Mouse (Mus musculus) right cerebral cortex, postnatal 25 days (tissue): ENCODE results near the gene Ugt1a1.

Experiments
- DNase-seq: peaks from one replicate; pipeline ENCODE4 v3.0.0; 2022

Gene Ugt1a1

DNA sequence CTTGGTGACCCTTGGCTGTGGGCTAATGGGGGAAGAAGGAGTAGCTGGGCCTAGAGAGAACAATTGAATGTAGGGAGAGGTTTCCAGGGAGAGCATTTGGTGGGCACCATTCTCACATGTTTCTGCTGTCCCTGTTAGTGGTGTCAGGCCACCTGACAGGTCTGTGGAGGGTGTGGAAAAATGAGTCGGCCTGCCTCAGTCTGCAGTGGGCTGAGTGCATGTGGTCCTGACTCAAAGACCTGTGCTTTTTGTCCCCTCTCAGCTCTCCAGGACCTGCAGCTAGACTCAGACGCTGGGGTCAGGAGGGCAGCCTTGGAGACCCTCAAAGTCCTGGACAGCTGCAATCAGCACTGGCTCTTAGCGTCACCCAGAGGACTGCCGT, 47.9 kb downstream of the Ugt1a1 start:
- DNase-seq: no peak

DNA sequence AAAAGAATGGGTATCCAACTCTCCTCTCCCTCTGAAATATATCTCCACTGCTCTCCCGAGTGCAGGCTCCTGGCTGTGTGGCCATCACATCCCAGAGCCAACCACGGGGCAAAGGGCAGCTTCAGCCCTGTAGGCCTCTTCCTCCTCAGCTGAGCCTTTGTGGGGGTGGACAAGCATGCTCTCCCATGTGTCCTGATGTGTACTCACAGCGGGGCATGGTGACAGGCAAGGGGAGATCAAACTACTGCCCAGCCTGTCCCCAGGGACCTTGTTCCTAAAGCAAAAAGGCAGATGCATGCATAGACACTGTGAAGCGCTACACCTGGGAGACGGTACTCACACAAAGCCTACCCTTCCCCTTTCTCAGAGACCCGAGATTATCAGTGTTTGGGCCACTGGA, 48.4 kb downstream of the Ugt1a1 start:
- DNase-seq: no peak

DNA sequence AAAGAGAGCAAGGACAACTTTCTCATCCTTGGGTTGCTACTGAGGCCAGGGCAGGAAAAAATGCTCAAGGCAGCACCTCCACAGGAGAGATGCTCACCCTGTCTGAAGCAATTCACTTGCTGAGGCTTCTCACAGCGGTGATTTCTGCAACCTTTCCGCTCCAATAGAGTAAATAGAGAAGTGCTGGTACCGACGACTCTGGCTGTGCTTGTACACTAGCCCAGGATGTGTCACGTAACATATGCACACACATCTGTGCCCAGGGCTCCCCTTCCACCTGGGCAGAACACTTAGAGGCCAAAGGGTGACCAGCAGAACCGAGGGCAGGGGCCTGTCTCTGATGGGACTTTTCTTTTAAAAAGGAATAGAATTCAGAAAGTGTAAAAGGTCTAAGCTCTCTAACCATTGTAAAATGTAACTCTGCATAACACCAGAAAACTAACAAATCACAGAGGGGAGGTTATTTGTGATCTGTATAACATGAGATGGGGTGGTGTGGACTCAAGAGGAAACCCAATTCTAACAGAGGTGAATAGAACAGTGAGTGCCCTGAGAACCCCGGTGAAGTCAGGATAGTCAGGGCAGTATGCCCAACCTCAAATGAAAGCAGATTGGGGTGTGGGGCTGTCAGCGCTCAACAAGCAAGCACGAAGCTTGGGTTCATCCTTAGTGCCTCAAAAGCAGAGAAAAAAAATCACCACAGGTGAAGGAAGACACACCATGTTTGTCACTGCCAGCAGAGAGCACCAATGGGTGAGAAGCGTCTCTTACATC, 49.0 kb downstream of the Ugt1a1 start:
- no peak for DNase-seq

DNA sequence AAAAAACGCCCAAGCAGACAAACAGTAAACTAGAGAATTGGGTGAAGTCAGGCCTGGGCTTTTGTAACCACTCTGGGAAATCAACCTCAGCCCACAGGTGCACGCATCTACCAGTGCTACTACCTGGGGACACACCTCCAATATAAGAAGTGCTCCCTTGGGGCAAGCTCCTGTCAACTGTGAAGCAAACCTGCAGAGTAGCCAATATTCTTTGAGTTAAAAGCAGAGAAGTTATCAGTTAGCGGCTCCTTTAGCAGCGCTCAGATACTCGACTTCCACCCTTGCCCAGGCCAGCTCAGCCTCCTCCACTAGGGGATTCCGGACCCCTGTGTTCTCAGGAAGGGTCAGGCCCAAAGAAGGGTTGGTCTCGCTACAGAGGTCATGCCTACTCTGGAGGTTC, 49.9 kb downstream of the Ugt1a1 start:
- DNase-seq: no peak

DNA sequence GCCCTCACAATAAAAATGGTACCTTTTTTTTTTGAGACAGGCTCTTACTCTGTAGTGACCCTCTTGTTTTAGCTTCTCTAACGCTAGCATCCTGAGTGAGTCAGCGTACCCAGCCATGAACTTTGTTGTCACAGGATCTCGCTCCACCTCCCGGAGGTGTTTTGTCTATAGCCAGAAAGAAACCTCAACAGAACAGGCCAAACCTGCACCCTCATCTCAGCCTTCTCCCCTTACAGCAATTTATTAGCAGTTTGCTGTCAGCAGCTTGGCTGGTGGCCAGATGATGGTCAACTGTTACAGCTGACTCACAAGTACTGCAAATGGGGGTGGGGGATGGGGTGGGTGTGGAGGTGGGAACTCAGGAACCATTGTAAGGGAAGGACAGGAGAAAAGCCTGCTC, 50.5 kb downstream of the Ugt1a1 start:
- no peak for DNase-seq

DNA sequence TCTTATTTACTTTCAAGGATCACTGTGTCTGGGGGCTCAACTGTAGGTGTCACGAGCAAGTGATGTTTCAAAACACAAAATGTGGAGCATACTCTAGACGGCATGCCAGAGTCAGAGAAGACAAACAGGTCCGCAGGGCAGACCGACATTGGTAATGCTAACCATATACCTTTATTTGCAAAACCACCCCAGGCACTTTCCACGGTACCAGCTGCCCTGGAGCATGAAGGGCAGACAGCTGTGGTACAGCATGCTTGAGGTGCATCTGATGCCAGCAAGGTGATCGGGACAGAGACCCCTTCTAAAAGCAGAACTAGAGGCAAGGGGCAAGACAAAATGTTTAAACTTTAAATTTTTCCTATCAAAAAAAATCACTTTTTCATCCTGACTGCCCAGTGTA, 51.2 kb downstream of the Ugt1a1 start:
- DNase-seq: no peak

DNA sequence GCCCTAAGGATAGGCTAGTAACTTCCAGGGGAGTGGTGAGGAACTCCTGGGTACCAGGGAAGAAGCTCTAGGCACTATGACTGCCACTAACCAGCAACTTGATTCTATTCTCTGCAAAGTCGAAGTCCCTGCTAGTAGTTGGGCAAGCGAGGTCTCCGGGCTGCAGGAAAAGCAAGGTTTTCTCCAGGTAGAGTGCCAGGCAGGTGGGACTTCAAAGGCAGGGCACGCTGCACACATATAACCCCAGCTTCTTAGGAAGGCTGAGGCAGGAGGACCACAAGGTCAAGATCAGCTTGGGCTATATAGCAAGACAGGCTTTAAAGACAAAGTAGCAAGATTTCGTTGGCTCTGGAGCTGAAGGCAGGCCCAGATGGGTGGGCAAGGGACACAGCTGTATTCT, 52.0 kb downstream of the Ugt1a1 start:
- DNase-seq: no peak

DNA sequence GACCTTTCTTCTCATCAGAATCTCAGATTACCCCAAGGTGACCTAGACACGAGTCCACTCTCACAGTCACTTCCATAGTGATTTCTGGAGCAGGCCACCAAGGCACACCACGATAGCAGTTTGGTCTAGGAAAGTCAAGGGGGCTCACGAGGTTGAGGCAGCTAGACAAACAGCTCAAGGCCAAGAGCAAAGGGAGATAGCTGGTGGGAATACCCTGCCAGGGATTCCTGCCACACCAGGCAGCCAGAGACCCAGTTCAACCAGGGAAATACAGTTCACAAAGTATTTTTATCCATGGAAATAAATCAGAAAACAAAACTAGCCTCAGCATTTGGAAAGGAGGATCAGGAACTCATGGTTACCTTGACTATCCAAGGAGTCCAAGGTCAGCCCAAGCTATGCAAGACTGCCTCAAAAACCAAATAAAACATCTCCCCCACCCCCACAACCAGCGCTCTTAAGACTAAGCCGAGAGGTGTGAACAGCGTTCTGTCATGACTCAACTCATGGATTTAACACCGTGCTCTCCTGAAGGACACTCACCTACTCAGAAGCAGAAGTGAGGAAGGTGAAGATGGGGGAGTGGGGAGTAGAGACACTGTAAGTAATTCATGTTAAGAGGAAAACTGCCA, 52.6 kb downstream of the Ugt1a1 start:
- DNase-seq: no peak

DNA sequence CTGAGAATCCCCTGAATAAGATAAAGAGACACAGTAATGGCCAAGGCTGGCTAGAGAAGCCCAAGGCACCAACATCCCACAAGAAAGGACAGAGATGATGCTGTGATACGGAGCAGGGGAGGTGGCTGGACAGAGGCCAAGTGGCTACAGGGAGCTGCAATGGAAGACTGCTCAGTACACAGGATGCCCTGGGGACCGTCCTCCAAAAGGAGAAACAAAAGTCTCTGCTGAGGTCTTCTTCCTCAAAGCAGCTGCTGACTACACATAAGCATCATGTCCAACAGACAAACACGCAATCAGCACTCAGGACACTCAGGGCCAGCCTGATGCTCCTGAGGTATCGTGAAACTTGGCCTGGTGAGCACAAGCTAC, 53.1 kb downstream of the Ugt1a1 start:
- no peak for DNase-seq

DNA sequence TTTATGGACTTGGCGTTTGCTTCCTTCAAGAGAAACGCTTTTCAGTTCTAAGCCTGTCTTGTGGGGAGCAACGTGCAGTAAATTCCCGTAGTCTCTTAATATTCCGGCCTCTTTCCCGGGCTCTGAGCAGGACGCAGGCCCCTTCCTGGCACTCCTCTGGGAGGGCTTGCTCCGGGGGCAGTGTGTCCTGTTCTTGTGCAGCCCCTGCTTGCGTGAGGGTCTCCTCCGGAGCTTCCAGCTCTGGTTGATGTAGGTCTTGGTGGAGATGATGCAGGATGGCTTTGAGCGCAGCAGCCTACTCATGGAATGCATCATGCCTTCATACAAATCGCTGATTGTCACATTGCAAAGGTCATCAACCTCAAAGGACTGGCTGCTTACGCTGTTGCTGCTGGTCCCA, 54.4 kb downstream of the Ugt1a1 start:
- no peak for DNase-seq

DNA sequence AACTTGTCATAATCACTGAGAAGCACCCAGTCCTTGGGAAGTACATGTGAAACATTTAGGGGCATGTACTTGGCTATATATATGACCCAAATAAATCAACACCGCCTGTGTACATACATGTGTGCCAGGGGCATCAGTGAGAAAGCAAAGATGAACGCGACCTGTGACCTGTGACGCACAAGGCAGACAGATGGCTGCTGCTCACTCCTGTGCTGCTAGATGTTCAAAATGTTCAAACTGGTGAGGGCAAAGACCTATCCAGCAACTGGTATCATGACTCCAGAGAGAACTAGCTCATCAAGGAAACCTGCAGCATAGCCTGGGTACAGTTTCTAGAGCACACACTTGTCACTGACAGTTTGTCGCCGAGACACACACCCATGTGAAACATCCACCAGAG, 55.7 kb downstream of the Ugt1a1 start:
- no peak for DNase-seq

DNA sequence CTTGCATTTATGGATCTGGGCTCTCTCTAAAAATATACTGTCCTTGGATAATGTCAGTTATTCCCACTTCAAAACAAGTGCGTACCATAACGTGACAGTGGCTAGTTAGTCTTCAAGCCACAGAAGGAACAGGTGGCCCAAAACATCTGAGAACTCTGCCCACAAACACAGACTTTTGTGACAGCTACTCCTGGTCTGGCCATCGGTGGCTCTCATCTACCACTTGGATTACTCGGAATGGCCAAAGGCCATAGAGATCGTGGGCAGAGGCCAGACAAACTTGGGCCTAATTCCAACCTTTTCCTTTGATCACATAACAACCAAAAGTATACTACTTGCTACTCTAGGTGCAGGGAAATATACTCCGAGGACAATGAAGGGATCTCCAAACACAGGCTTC, 56.3 kb downstream of the Ugt1a1 start:
- DNase-seq: no peak
